Mouse (Mus musculus) erythroid progenitor cell, adult 5-6 weeks (primary cell): Measurements from ENCODE around the gene Chm. TPM values are rescaled to one million over a fixed set of nuclear protein-coding genes. Genes with fewer than 3 reads are reported as not detected.
"Not testable (repeated sequence)": the region's sequence is repeated elsewhere in the genome, so short reads cannot be mapped to it uniquely, and the experiment has no call there.

Experiments
- ATAC-seq: replicated peaks from 2 replicates; pipeline ENCODE4 v1.8.0; 2016; ENCODE audit warnings: moderate number of reproducible peaks, mild to moderate bottlenecking, moderate TSS enrichment, inconsistent platforms; ENCODE audit not compliant: poor library complexity, low FRiP score, severe bottlenecking
- total RNA-seq, 2 experiments: library from RNA; stranded (forward) in 1 of 2; stranded (reverse) in 1 of 2; fragments of 150-400 nt in 1 of 2; fragments of 186-747, 209-891 nt in 1 of 2; gene quantifications; 2 replicates each; pipeline versions ENCODE4 v1.2.3 to v1.2.4; 2015 to 2017; ENCODE audit warnings: low replicate concordance in 2 of 2

The Chm gene
- 1.7 and 9.4 TPM in 2 replicates for total RNA-seq (2015; ENCODE audit: low replicate concordance)
- 4.5 and 10.5 TPM in 2 replicates for total RNA-seq (2017; ENCODE audit: low replicate concordance)

GRCm38 (mm10) chrX:113185230-113185985 lies at the start of gene Chm:
Gene Chm (minus strand): TSS chrX:113185517.
- peak; percentile 91 for ATAC-seq

GRCm38 (mm10) chrX:113193901-113194300 lies 8.6 kb upstream of the Chm start:
- ATAC-seq = no peak

- no peak for ATAC-seq
Measured at GRCm38 (mm10) chrX:113184569-113185229, 618 bp downstream of the Chm start.

GRCm38 (mm10) chrX:113180856-113181255 lies 4.5 kb downstream of the Chm start:
- not testable (repeated sequence) for ATAC-seq

- no peak for ATAC-seq
Measured at GRCm38 (mm10) chrX:113172766-113173165, 12.6 kb downstream of the Chm start.

- ATAC-seq = no peak
Measured at GRCm38 (mm10) chrX:113172271-113172670, 13.0 kb downstream of the Chm start.

- ATAC-seq = no peak
Measured at GRCm38 (mm10) chrX:113160268-113160860, 25.0 kb downstream of the Chm start.

- no peak for ATAC-seq
Measured at GRCm38 (mm10) chrX:113084171-113084570, 101.1 kb downstream of the Chm start.

- no peak for ATAC-seq
Measured at GRCm38 (mm10) chrX:113076053-113076452, 109.3 kb downstream of the Chm start.

GRCm38 (mm10) chrX:113074823-113075222 lies 110.5 kb downstream of the Chm start:
- no peak for ATAC-seq

GRCm38 (mm10) chrX:113003621-113004020 lies 181.7 kb downstream of the Chm start:
- no peak for ATAC-seq

GRCm38 (mm10) chrX:113002192-113002591 lies 183.1 kb downstream of the Chm start:
- ATAC-seq = no peak

Other genes starting within 250 kb of the Chm start
- not detected in 2 replicates for gene Dach2, start 112.0 kb upstream of the Chm start, total RNA-seq (2015; ENCODE audit: low replicate concordance)
- gene Dach2, start 112.0 kb upstream of the Chm start, total RNA-seq (2017; ENCODE audit: low replicate concordance) = 0.13 TPM in 1 of 2 replicates, not detected in the other